Mouse (Mus musculus): ENCODE measurements around the gene Cdh24. TPM values are rescaled to one million over a fixed set of nuclear protein-coding genes. Genes with fewer than 3 reads are reported as not detected.

Gene Cdh24
- polyA plus RNA-seq, 2 experiments = 0.13 to 1.4 TPM

- Histone ChIP-seq H3K4me2 (ENCODE audit: low read depth) (no peak overlapping the region), H3K27me3 (ENCODE audit: control insufficient read depth, insufficient read depth, low read length) (peaks cover 3% of the 10 kb centered on the region; the same call in 1 of the 2 replicates), H3K9me3 (ENCODE audit: control insufficient read depth, low read length) (no peaks in the 10 kb centered on the region), H3K4me3 (ENCODE audit: insufficient read depth in 1 of 2, low read depth in 2 of 2, low read length in 2 of 2) (no peak overlapping the region), H3K36me3 (replicated peaks; ENCODE audit: control insufficient read depth, insufficient read depth, low read depth) (peaks cover 11% of the 10 kb centered on the region), H3K4me1 (replicated peaks; ENCODE audit: control insufficient read depth in 2 of 2, insufficient read depth in 2 of 2, low read length in 1 of 2) (no peaks in the 10 kb centered on the region), H3K27ac (no peak overlapping the region), H3K9ac (replicated peaks) (no peak overlapping the region)
- DNase-seq (ENCODE audit: low read depth in 3 of 3, low spot score in 3 of 3) (no peak), ATAC-seq (ENCODE audit: insufficient read depth) (no peak)
- 59% methylated on average over 5 of the region's 5 CpGs for WGBS (ENCODE audit: insufficient replicate concordance)
- TF ChIP-seq EP300 (IDR thresholded peaks at IDR 0.05; ENCODE audit: low read depth) (no peak), CTCF (IDR thresholded peaks at IDR 0.05; ENCODE audit: low read depth) (no peak)
Observed at GRCm38 (mm10) chr14:54638210-54638609, 3.0 kb downstream of the Cdh24 start.

- Histone ChIP-seq H3K27me3 (ENCODE audit: control insufficient read depth, insufficient read depth, low read length) (peaks cover 3% of the 10 kb centered on the region; the same call in 1 of the 2 replicates), H3K36me3 (replicated peaks; ENCODE audit: control insufficient read depth, insufficient read depth, low read depth) (no peaks in the 10 kb centered on the region), H3K4me3 (ENCODE audit: insufficient read depth in 1 of 2, low read depth in 2 of 2, low read length in 2 of 2) (no peak overlapping the region), H3K4me2 (ENCODE audit: low read depth) (no peak overlapping the region), H3K4me1 (replicated peaks; ENCODE audit: control insufficient read depth in 2 of 2, insufficient read depth in 2 of 2, low read length in 1 of 2) (no peaks in the 10 kb centered on the region), H3K9me3 (ENCODE audit: control insufficient read depth, low read length) (no peaks in the 10 kb centered on the region), H3K27ac (no peak overlapping the region), H3K9ac (replicated peaks) (no peak overlapping the region)
- peak; percentile 94 for TF ChIP-seq CTCF (IDR thresholded peaks at IDR 0.05; ENCODE audit: low read depth)
- TF ChIP-seq EP300 (IDR thresholded peaks at IDR 0.05; ENCODE audit: low read depth) = no peak
- WGBS (ENCODE audit: insufficient replicate concordance) = 42% methylated on average over 8 of the region's 8 CpGs
- no peak for ATAC-seq (ENCODE audit: insufficient read depth)
- DNase-seq (ENCODE audit: low read depth in 3 of 3, low spot score in 3 of 3) = no peak
Observed at GRCm38 (mm10) chr14:54636954-54637353, 4.2 kb downstream of the Cdh24 start.

GRCm38 (mm10) chr14:54634182-54634581, 7.0 kb downstream of the Cdh24 start:
- Histone ChIP-seq H3K4me1 (replicated peaks; ENCODE audit: control insufficient read depth in 2 of 2, insufficient read depth in 2 of 2, low read length in 1 of 2) (no peaks in the 10 kb centered on the region), H3K36me3 (replicated peaks; ENCODE audit: control insufficient read depth, insufficient read depth, low read depth) (no peaks in the 10 kb centered on the region), H3K4me3 (ENCODE audit: insufficient read depth in 1 of 2, low read depth in 2 of 2, low read length in 2 of 2) (no peak overlapping the region), H3K27me3 (ENCODE audit: control insufficient read depth, insufficient read depth, low read length) (no peaks in the 10 kb centered on the region), H3K27ac (no peak overlapping the region), H3K4me2 (ENCODE audit: low read depth) (no peak overlapping the region), H3K9ac (replicated peaks) (no peak overlapping the region), H3K9me3 (ENCODE audit: control insufficient read depth, low read length) (no peaks in the 10 kb centered on the region)
- WGBS (ENCODE audit: insufficient replicate concordance) = 62% methylated on average over 4 of the region's 4 CpGs
- TF ChIP-seq EP300 (IDR thresholded peaks at IDR 0.05; ENCODE audit: low read depth) (no peak), CTCF (IDR thresholded peaks at IDR 0.05; ENCODE audit: low read depth) (peak; percentile 39)
- ATAC-seq (ENCODE audit: insufficient read depth) (no peak), DNase-seq (ENCODE audit: low read depth in 3 of 3, low spot score in 3 of 3) (no peak)

GRCm38 (mm10) chr14:54632252-54632651, 8.9 kb downstream of the Cdh24 start:
- DNase-seq (ENCODE audit: low read depth in 3 of 3, low spot score in 3 of 3) = no peak
- no peak for TF ChIP-seq CTCF (IDR thresholded peaks at IDR 0.05; ENCODE audit: low read depth)
- TF ChIP-seq EP300 (IDR thresholded peaks at IDR 0.05; ENCODE audit: low read depth) = no peak
- Histone ChIP-seq H3K27ac (no peak overlapping the region), H3K27me3 (ENCODE audit: control insufficient read depth, insufficient read depth, low read length) (no peaks in the 10 kb centered on the region), H3K36me3 (replicated peaks; ENCODE audit: control insufficient read depth, insufficient read depth, low read depth) (no peaks in the 10 kb centered on the region), H3K4me1 (replicated peaks; ENCODE audit: control insufficient read depth in 2 of 2, insufficient read depth in 2 of 2, low read length in 1 of 2) (no peaks in the 10 kb centered on the region), H3K9ac (replicated peaks) (no peak overlapping the region), H3K4me3 (ENCODE audit: insufficient read depth in 1 of 2, low read depth in 2 of 2, low read length in 2 of 2) (no peak overlapping the region), H3K4me2 (ENCODE audit: low read depth) (no peak overlapping the region), H3K9me3 (ENCODE audit: control insufficient read depth, low read length) (no peaks in the 10 kb centered on the region)
- 88% methylated on average over 37 of the region's 37 CpGs for WGBS (ENCODE audit: insufficient replicate concordance)
- ATAC-seq (ENCODE audit: insufficient read depth) = no peak

GRCm38 (mm10) chr14:54631240-54631599, 9.9 kb downstream of the Cdh24 start:
- Histone ChIP-seq H3K27ac (no peak overlapping the region), H3K36me3 (replicated peaks; ENCODE audit: control insufficient read depth, insufficient read depth, low read depth) (no peaks in the 10 kb centered on the region), H3K4me1 (replicated peaks; ENCODE audit: control insufficient read depth in 2 of 2, insufficient read depth in 2 of 2, low read length in 1 of 2) (no peaks in the 10 kb centered on the region), H3K9ac (replicated peaks) (no peak overlapping the region), H3K9me3 (ENCODE audit: control insufficient read depth, low read length) (no peaks in the 10 kb centered on the region), H3K4me2 (ENCODE audit: low read depth) (no peak overlapping the region), H3K27me3 (ENCODE audit: control insufficient read depth, insufficient read depth, low read length) (no peaks in the 10 kb centered on the region), H3K4me3 (ENCODE audit: insufficient read depth in 1 of 2, low read depth in 2 of 2, low read length in 2 of 2) (no peak overlapping the region)
- no peak for TF ChIP-seq CTCF (IDR thresholded peaks at IDR 0.05; ENCODE audit: low read depth)
- TF ChIP-seq EP300 (IDR thresholded peaks at IDR 0.05; ENCODE audit: low read depth) = no peak
- no peak for DNase-seq (ENCODE audit: low read depth in 3 of 3, low spot score in 3 of 3)
- no peak for ATAC-seq (ENCODE audit: insufficient read depth)
- WGBS (ENCODE audit: insufficient replicate concordance) = 74% methylated on average over 4 of the region's 4 CpGs
